Mouse (Mus musculus) layer of hippocampus, postnatal 36 days (tissue): ENCODE data around the gene Hoxa2. TPM values are rescaled to one million over a fixed set of nuclear protein-coding genes. Genes with fewer than 3 reads are reported as not detected.

Experiments
- DNase-seq, 2 experiments: peaks; one replicate each; pipeline ENCODE4 v3.0.0; 2022
- total RNA-seq, 2 experiments: library from RNA; stranded (reverse); gene quantifications; 2 replicates each; pipeline ENCODE4 v1.2.3; 2021

Hoxa2 gene
- total RNA-seq, result not detected

- no peak for DNase-seq
These were observed at the start of gene Hoxa2 for GRCm38 (mm10) chr6:52164626-52165440. Hoxa2 (minus strand) TSS chr6:52164831.

GRCm38 (mm10) chr6:52214271-52214670 is 49.6 kb upstream of the Hoxa2 start:
- DNase-seq, result no peak

GRCm38 (mm10) chr6:52213119-52213986 is 48.7 kb upstream of the Hoxa2 start, which contains the start of the genes Hoxa3 and Gm28308:
Hoxa3 (minus strand) TSS chr6:52213336.
Gm28308 (minus strand) TSS chr6:52213339.
- no peak for DNase-seq

DNA sequence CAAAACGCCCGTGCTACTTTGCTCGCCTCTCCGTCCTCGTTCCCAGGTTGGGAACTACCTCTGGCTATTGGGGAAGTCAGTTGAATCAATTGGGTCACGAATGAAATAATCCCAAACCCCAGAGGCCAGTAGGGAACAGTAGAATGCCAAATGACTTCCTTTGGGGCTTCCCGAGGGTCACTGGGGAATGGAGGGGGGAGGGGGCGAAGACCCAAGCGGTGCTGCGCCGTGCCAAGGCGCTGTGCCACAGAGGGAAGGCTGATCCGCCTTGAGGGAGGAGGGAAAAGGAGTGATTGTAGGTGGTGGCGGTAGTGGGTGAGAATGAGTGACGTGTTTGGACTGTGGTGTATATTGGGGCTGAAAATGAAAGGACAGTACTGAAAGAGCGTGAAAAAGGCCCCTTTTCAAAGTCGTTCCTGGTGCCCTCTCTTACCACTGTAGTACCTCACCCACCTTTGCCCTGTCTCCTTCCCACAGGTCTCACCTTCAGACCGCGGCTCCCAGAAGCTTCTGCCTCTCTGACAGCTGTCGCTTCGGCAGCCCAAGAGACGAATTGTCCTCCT is 48.0 kb upstream of the Hoxa2 start:
- no peak for DNase-seq

- DNase-seq, result no peak
These were observed 47.3 kb upstream of the Hoxa2 start for GRCm38 (mm10) chr6:52211961-52212360.

- peak; percentile 48 to 56 for DNase-seq
These were observed 46.7 kb upstream of the Hoxa2 start for GRCm38 (mm10) chr6:52211170-52211935.

GRCm38 (mm10) chr6:52209685-52210046 is 45.0 kb upstream of the Hoxa2 start:
- DNase-seq, result no peak

DNA sequence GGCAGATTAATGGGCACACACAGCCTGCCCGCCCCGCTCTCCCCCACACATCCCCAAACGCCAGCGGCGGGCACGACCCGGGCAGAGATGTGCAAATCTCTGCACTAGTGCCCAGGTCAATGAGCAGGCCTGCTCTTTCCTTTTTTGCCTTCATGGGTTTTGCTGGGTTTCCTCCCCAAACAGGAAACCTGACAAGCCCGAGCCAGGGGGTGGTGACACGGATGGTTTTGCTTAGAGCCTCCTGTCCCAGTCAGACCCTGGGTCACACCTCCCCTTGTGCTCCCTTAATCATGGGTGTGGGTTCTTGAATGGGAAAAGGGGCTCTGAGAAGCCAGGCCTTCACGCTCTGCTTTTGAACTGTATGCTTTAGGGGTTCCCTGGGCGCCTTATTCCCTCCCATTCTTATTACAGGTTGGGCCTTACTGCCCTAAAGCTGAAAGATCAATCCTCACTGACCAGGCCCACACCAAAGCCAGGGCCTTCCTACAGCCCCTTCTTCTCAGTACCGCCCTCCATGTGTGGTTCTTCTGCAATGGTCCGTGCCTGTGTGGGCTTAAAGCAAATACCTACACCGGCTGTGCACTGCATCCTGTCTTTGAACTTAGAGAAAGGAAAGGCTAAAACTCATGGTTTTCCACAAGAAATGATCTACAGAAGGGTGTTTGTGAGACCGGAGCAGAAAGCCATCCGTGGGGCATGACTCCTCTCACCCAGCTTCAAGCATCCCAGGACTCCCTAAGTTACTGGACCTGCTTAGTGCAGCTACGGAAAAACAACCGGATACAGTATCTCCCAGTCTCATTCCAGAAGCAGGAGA is 44.4 kb upstream of the Hoxa2 start:
- DNase-seq, result no peak

GRCm38 (mm10) chr6:52208072-52208867 is 43.6 kb upstream of the Hoxa2 start, which contains the start of gene Hoxa6:
Hoxa6 (minus strand) TSS chr6:52208722.
- no peak for DNase-seq

DNA sequence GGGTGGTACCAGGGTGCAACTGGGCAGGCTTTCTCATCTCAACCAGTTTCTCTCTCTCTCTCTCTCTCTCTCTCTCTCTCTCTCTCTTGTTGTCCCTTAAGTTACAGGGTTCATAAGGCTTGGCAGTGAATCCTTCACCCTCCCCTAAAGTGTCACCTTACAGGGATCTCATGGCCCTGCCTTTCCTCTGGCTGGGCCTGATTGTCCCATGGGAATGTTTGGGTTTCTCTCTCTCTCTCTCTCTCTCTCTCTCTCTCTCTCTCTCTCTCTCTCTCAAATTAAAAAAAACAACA is 43.0 kb upstream of the Hoxa2 start:
- no peak for DNase-seq

- no peak for DNase-seq
These were observed 42.5 kb upstream of the Hoxa2 start for GRCm38 (mm10) chr6:52206882-52207683.

GRCm38 (mm10) chr6:52205638-52206621 is 41.3 kb upstream of the Hoxa2 start:
- DNase-seq, result no peak

GRCm38 (mm10) chr6:52205221-52205620 is 40.6 kb upstream of the Hoxa2 start:
- DNase-seq, result no peak

DNA sequence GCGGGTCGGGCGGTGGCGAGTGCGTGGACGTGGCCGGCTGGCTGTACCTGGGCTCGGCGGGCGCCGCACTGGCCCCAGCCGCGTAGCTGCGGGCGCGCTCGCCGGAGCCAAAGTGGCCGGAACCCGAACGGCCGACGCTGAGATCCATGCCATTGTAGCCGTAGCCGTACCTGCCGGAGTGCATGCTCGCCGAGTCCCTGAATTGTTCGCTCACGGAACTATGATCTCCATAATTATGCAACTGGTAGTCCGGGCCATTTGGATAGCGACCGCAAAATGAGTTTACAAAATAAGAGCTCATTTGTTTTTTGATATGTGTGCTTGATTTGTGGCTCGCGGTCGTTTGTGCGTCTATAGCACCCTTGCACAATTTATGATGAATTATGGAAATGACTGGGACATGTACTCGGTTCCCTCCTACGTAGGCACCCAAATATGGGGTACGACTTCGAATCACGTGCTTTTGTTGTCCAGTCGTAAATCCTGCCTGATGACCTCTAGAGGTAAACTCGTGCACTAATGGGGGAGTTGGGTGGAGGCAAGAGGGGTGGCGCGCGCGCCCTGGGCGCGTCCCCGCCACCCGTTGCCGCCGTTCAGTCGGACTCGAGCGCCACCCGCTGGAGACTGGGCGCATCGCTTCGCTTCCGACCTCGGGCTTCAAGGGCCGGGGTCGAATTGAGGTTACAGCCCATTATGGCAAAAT is 39.6 kb upstream of the Hoxa2 start, which contains the start of gene Hoxa5:
Gene Hoxa5, minus strand, starts transcription at position 538 of the 703 bp plus-strand sequence.
- no peak for DNase-seq

DNA sequence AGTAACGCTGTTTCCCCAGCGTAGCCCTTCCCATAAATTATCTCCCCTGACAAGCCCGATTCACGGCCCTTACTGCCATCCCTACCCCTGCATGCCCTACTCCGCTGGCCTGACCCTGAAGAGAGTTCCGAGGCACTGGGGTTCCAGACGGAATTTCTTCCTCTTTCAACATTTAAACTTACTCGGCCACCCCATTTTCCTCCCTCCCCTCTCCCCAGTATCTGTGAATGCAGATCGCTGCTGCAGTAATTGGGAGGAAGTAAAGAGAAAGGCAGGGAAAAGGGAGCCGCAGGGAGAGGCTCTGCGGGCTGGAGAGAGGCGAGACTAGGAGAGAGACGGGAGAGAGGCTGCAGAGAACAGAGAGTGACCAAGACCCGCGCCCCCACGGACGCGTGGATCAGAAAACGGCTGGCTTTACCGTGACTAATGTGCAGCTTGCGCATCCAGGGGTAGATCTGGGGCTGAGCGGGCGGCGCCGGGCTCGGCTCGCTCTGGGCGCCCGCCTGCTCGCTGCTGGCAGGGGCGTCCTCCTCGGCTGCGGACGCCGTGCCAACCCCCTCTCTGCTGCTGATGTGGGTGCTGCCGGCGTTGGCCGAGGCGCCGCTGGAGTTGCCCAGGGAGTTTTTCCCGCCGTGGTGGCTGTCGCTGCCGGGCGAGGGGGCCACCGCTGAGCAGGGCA is 38.9 kb upstream of the Hoxa2 start:
- DNase-seq, result no peak

DNA sequence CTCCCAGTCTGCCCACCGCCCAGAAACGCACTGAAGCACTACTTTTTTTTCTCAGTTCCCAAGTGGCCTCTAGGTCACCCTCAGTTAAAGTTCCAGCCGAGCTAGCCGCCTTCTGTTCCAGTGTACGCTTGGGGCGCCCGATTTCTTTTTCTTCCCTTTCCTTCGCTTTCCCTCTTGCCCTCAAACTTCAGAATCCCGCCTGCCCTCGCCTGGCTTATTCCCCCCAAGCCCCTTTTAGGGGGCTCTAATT is 38.4 kb upstream of the Hoxa2 start:
- DNase-seq, result no peak

DNA sequence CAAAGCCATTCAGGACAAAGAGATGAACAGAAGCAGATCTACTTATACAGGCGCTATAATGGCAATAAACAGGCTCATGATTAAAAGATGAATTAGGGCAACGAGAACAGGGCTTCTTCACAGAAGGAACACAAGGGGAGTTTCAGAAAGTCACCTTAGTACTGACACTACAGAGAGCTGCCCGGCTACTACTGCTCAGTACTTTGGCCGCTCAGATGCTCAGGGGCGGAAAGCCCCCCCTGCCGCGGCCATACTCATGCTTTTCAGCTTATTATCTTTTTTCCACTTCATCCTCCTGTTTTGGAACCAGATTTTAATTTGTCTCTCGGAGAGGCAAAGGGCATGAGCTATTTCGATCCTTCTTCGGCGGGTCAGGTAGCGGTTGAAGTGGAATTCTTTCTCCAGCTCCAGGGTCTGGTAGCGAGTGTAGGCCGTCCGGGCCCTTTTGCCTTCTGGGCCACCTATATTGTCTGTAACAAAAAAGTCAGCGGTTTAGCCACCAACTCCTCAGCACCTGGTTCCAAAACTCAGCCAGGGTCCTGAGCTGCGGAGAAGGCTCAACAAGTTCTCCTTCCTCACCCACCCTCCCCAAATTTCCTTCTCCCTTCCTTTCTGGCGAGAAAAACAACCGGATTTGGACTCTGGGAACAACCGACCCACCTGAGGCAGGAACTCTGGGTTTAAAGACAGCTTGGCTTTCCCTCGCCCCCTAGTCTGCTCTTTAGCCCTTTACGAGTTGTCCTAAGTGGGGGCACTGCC is 37.9 kb upstream of the Hoxa2 start:
- DNase-seq, result no peak
